Mouse (Mus musculus): ENCODE data around the gene Cd5.

GRCm38 (mm10) chr19:10710751-10711150, 28.1 kb downstream of the Cd5 start:
- no peak for TF ChIP-seq CTCF (IDR thresholded peaks at IDR 0.05; ENCODE audit: insufficient read depth, low read depth, low read length)
- no peak for TF ChIP-seq POLR2A (IDR thresholded peaks at IDR 0.05; ENCODE audit: insufficient read depth, low read depth, low read length)

All from olfactory bulb, adult 2 months (tissue).